Mouse (Mus musculus) olfactory bulb, adult 2 months (tissue): ENCODE measurements around the gene Rab7b.

Experiments
- CTCF ChIP-seq: fragments of 200-500 bp; IDR thresholded peaks from 2 replicates; pipeline ENCODE4 v1.5.1; 2012; ENCODE audit warnings: low read depth, mild to moderate bottlenecking, low read length, moderate library complexity; ENCODE audit not compliant: insufficient read depth
- POLR2A ChIP-seq: fragments of 200-500 bp; IDR thresholded peaks from 2 replicates; pipeline ENCODE4 v1.6.1; 2012; ENCODE audit warnings: mild to moderate bottlenecking, low read depth, low read length, moderate library complexity; ENCODE audit not compliant: insufficient read depth

DNA sequence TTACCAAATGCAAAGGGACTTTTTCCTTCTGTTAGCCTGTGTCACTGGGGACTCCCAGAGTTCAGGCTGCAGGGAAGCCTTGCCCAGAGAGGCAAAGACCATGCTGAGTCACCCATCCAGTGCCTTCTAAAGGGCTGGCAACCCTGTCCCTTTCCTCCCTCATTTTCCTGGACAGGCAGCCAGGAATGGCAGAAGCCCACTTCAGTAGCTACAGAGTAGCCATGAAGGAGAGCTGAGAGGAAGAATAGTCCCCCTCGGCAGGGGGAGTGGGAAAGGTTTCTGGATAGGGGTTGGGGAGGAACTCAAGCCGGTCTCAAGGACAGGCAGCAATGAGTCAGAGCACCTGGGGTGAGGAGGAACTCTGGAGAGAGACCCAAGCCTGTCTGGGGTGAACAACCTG lies 59.3 kb downstream of the Rab7b start:
- no peak for TF ChIP-seq POLR2A
- TF ChIP-seq CTCF, result no peak
